Mouse (Mus musculus): ENCODE data around the gene Sult2b1. TPM values are rescaled to one million over a fixed set of nuclear protein-coding genes. Genes with fewer than 3 reads are reported as not detected.

Gene Sult2b1
- total RNA-seq, 2 experiments from 2014 or later: not detected

GRCm38 (mm10) chr7:45814841-45815240, 30.4 kb upstream of the Sult2b1 start:
- no peak for DNase-seq
- Histone ChIP-seq H3K27ac (0 out of 2 replicates have a peak overlapping the region, but pooled peaks have one; percentile 9), H3K4me3 (peak overlapping the region; percentile 50)
- TF ChIP-seq CTCF (IDR thresholded peaks at IDR 0.05): no peak
- intact Hi-C loops (cut with DNase I): no loop called here

DNA sequence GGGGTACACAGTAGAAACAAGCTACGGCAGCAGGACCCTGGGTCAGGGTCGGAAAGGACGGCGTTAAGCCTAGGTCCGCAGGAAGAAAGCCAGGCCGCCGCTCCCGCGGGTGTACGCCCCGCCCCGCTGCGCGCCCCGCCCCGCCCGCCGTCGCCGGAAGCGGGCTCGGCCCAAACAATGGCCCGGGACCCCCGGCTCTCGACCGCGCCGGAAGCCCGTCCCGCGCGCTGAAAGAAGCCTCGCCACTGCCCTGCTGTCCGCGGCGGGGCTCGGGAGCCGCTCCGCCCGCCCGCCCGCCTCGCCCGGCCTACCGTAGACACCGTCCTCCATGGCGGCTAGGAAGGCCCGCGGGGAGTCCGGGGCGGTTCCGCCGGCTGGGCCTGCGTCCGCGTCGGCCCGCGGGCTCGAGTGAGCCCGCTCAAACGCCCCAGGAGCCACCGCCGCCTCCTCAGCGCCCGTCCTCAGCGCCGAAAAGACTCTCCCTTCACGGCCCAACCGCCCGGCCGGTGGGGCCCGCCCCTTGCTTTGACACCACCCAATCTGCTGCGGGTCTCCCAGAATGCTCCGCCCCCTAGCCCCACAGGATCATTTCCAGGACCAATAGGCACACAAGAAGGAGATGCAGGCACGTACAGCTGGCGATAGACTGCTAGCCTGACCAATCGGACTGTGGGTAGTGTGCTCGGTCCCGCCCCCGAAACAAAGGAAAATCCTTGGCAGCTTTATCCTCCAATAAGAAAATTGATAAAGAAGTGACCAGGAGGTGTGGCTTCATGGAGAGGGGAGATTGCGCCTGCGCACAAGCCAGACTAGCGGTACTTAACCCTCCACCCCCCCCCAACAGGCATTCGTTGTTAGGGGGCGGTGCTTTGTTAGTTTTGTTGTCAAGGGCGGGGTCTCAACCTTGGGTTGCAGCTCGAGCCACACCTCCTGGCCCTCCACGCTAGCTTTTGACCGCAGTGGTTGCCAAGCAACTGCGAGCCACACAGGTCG, 29.6 kb upstream of the Sult2b1 start, which contains the start of gene Cyth2:
Gene Cyth2, minus strand, starts transcription at position 795 of the 993 bp plus-strand sequence.
- Histone ChIP-seq H3K4me3 (peak within 1 kb of the TSS; percentile 96), H3K27ac (peak within 1 kb of the TSS; percentile 98)
- peak; percentile 99 for DNase-seq
- intact Hi-C loops (cut with DNase I): no loop called here
- TF ChIP-seq CTCF (IDR thresholded peaks at IDR 0.05): no peak

DNA sequence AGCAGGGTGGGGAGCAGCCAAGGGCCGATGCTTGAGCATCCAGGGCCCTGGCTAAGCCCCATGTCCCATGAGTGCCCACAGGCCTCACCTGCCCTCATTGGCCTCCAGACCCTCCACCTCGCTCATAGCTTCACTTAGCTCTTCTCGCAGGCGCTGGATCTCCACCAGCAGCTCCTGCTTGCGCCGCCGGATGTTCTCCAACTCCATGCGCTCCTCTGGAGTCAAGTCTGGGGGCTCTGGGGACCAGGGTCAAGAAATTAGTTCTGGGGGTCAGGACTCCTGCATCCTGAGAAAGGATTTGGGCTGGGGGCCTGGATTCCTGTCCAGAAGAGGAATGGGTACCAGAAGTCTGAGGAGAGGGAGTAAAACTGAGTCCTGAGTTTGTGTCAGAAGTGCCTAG, 28.5 kb upstream of the Sult2b1 start:
- intact Hi-C loops (cut with DNase I): no loop called here
- DNase-seq: no peak
- no peak for TF ChIP-seq CTCF (IDR thresholded peaks at IDR 0.05)
- peak overlapping the region; percentile 98 for H3K27ac ChIP-seq
- H3K4me3 ChIP-seq: peak overlapping the region; percentile 96

GRCm38 (mm10) chr7:45809276-45810075, 25.0 kb upstream of the Sult2b1 start:
- no peak for TF ChIP-seq CTCF (IDR thresholded peaks at IDR 0.05)
- no peak overlapping the region for H3K4me3 ChIP-seq
- DNase-seq: no peak
- intact Hi-C loops (cut with DNase I): no loop called here
- H3K27ac ChIP-seq: no peak overlapping the region

- intact Hi-C loops (cut with DNase I): no loop called here
- Histone ChIP-seq H3K4me3 (no peak overlapping the region), H3K27ac (no peak overlapping the region)
- no peak for TF ChIP-seq CTCF (IDR thresholded peaks at IDR 0.05)
- no peak for DNase-seq
These were observed 24.0 kb upstream of the Sult2b1 start for GRCm38 (mm10) chr7:45808471-45808870.

- intact Hi-C loops (cut with DNase I): no loop called here
- Histone ChIP-seq H3K4me3 (no peak overlapping the region), H3K27ac (no peak overlapping the region)
- TF ChIP-seq CTCF (IDR thresholded peaks at IDR 0.05): no peak
- DNase-seq: no peak
These were observed 21.5 kb upstream of the Sult2b1 start for GRCm38 (mm10) chr7:45805941-45806340.

DNA sequence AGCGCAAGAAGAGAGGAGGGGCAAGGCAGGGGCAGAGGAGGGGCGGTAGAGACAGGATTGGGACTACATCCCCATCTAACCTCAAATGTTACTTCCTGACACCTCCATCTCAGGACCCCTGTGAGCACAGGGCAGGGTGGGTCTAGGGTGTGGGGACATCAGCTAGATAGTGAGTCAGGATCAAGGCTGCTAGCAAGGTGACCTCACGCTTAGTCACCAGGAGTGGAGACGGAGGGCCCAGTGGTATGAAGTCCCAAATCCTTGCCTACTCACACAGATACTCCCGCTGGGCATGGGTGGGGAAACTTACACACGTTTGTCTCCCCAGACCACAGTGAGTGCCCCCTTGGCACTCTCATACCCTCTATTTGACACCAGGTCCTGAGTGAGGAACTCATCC, 18.1 kb upstream of the Sult2b1 start:
- intact Hi-C loops (cut with DNase I): no loop called here
- no peak for DNase-seq
- no peak overlapping the region for H3K4me3 ChIP-seq
- H3K27ac ChIP-seq: no peak overlapping the region
- no peak for TF ChIP-seq CTCF (IDR thresholded peaks at IDR 0.05)

DNA sequence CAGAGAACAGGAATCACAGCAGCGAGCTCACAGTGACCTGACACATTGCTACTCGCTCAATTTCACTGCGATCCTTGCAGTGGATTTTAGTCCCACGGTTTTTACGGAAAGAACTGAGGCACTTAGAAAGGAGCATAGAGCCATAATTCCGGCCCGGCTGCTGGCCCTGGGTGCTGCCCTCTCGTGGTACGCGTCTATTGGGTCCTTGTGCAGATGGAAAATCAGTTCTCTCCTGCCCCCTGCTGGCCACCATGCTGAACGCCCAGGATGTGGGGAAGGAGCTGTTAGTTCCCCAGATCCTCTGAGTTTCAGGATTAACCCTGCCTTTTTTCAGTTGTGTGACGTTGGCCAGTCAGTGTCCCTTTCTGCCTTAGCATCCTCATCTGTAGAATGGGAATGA, 16.9 kb upstream of the Sult2b1 start:
- intact Hi-C loops (cut with DNase I): loop anchor here (1.0 kb wide), 1 partner anchor 62 kb away; no protein-coding TSS in a partner anchor
- 0 out of 2 replicates have a peak, but pooled peaks have one; percentile 100 for TF ChIP-seq CTCF (IDR thresholded peaks at IDR 0.05)
- 0 out of 2 replicates have a peak overlapping the region, but pooled peaks have one; percentile 29 for H3K27ac ChIP-seq
- DNase-seq: peak; percentile 92
- peak overlapping the region; percentile 69 for H3K4me3 ChIP-seq

DNA sequence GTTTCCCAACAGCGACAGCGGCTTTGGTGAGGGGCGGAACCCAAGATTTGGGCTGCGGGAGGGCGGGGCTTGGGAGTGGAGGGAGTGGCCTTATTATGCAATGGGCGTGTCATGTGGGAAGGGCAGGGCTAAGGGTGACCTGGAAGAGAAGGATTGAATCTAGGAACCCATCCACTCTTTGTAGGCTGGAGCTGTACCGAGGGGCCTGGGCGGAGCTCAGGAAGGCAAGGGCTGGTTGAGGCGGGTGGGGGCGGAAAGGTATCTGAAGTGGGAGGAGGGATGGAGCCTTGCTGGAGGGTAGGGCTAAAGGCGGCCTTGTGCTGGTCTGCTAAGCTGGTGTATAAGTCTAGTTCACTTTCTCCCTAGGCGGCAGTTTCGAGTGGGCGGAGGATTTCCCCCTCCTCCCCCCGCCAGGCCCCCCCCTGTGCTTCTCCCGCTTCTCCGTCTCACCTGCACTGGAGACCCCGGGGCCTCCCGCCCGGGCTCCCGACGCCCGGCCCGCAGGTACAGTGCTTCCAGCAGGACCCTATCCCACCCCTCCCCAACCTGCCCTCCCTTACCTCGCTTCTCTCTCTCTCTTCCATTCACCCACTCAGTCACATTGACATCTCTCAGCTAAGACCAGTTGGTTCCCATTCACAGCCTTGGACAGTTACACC, 16.2 kb upstream of the Sult2b1 start:
- DNase-seq: no peak
- intact Hi-C loops (cut with DNase I): loop anchor here (1.0 kb wide), 1 partner anchor 61 kb away; no protein-coding TSS in a partner anchor
- TF ChIP-seq CTCF (IDR thresholded peaks at IDR 0.05): no peak
- Histone ChIP-seq H3K27ac (no peak overlapping the region), H3K4me3 (peak overlapping the region; percentile 69)

DNA sequence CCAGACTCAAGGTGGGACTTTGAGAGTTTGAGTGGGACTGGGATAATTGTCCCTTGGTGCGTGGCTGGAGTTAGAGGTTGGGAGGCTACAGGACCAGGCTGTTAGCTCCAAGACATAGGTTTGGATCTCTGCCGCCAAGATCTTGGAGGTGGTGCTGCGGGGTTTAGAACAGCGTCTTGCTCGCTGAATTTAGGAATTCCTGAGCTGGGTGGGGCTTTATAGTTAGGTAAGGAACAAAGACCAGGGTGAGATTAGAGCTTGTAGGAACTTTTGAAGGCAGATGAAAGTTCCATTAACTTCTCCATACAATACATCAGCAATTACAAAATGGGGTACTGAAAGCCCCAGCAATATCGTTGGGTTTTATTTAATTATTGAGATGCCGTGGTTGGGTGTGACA, 15.5 kb upstream of the Sult2b1 start:
- intact Hi-C loops (cut with DNase I): no loop called here
- no peak for DNase-seq
- no peak for TF ChIP-seq CTCF (IDR thresholded peaks at IDR 0.05)
- Histone ChIP-seq H3K27ac (no peak overlapping the region), H3K4me3 (peak overlapping the region; percentile 69; the same call in 1 of the 2 replicates)

GRCm38 (mm10) chr7:45798931-45799330, 14.5 kb upstream of the Sult2b1 start:
- TF ChIP-seq CTCF (IDR thresholded peaks at IDR 0.05): no peak
- Histone ChIP-seq H3K4me3 (peak overlapping the region; percentile 74), H3K27ac (no peak overlapping the region)
- no peak for DNase-seq
- intact Hi-C loops (cut with DNase I): no loop called here

GRCm38 (mm10) chr7:45798511-45798836, 14.0 kb upstream of the Sult2b1 start:
- TF ChIP-seq CTCF (IDR thresholded peaks at IDR 0.05): no peak
- intact Hi-C loops (cut with DNase I): no loop called here
- H3K4me3 ChIP-seq: peak overlapping the region; percentile 74
- H3K27ac ChIP-seq: no peak overlapping the region
- no peak for DNase-seq

Measured in gastrocnemius, adult 2 months (tissue).